Mouse (Mus musculus) CH12.LX (cell line): Measurements from ENCODE around the gene Espn. TPM values are rescaled to one million over a fixed set of nuclear protein-coding genes. Genes with fewer than 3 reads are reported as not detected.

ENCODE experiments used
- DNase-seq: peaks from one replicate; pipeline ENCODE4 v3.0.0-alpha.2; 2013; ENCODE audit errors: extremely low read depth
- H3K27ac ChIP-seq: 2 replicates; pipeline ENCODE4 v1.5.1; 2012; ENCODE audit warnings: low read depth, mild to moderate bottlenecking, control low read depth, moderate library complexity; ENCODE audit not compliant: insufficient read depth
- H3K27me3 ChIP-seq: replicated peaks from 2 replicates; pipeline ENCODE3; 2012; ENCODE audit warnings: inconsistent platforms
- H3K36me3 ChIP-seq, 2 experiments: replicated peaks in 1 of 2; 2 replicates each; pipeline versions ENCODE3 to v1.6.1; 2012; ENCODE audit warnings: inconsistent platforms in 1 of 2, low read length in 1 of 2, mild to moderate bottlenecking in 1 of 2, mixed read lengths in 1 of 2, moderate library complexity in 1 of 2; ENCODE audit not compliant: control insufficient read depth in 1 of 2, insufficient read depth in 1 of 2
- H3K4me1 ChIP-seq, 2 experiments: 2 replicates each; pipeline ENCODE4 v1.6.1; 2012; ENCODE audit warnings: inconsistent platforms in 1 of 2, moderate library complexity in 1 of 2; ENCODE audit not compliant: insufficient read depth in 2 of 2, control insufficient read depth in 1 of 2
- H3K4me2 ChIP-seq: 2 replicates; pipeline ENCODE4 v1.6.1; 2012; ENCODE audit warnings: low read depth, mild to moderate bottlenecking, control low read depth; ENCODE audit not compliant: poor library complexity, insufficient read depth, severe bottlenecking
- H3K4me3 ChIP-seq, 3 experiments: fragments of 150-350 bp in 1 of 3; sonication (generic) in 1 of 3; replicated peaks in 1 of 3; 2 replicates each; pipeline versions ENCODE3 to v1.5.1; 2011 to 2012; ENCODE audit warnings: low read depth in 2 of 3, low read length in 2 of 3, mild to moderate bottlenecking in 2 of 3, moderate library complexity in 2 of 3, control low read depth in 1 of 3, improper control_type of control experiment in 1 of 3, inconsistent platforms in 1 of 3, mixed read lengths in 1 of 3; ENCODE audit not compliant: poor library complexity in 1 of 3
- H3K79me2 ChIP-seq: replicated peaks from 2 replicates; pipeline ENCODE4 v1.6.1; 2012; ENCODE audit warnings: mild to moderate bottlenecking, moderate library complexity; ENCODE audit not compliant: control insufficient read depth, poor library complexity, insufficient read depth, severe bottlenecking; ENCODE audit errors: extremely low read depth
- H3K9ac ChIP-seq: 2 replicates; pipeline ENCODE4 v1.6.1; 2012; ENCODE audit warnings: low read depth, mild to moderate bottlenecking, control low read depth, moderate library complexity; ENCODE audit not compliant: insufficient read depth
- H3K9me3 ChIP-seq: replicated peaks from 2 replicates; pipeline ENCODE3; 2012; ENCODE audit warnings: low read length, inconsistent platforms, mixed read lengths
- CHD1 ChIP-seq: IDR thresholded peaks from 2 replicates; pipeline ENCODE4 v1.6.1; 2012; ENCODE audit warnings: low read depth, low read length, improper control_type of control experiment, inconsistent platforms
- CTCF ChIP-seq, 2 experiments: IDR thresholded peaks in 1 of 2; conservative IDR thresholded peaks in 1 of 2; 2 replicates each; pipeline ENCODE4 v1.5.1; 2011 to 2012; ENCODE audit warnings: low read depth in 2 of 2, low read length in 2 of 2, improper control_type of control experiment in 1 of 2, inconsistent platforms in 1 of 2, mild to moderate bottlenecking in 1 of 2, moderate library complexity in 1 of 2
- GABPA ChIP-seq: IDR thresholded peaks from 2 replicates; pipeline ENCODE4 v1.6.1; 2012; ENCODE audit warnings: low read depth, low read length, improper control_type of control experiment, inconsistent platforms; ENCODE audit not compliant: insufficient replicate concordance
- IRF4 ChIP-seq: IDR thresholded peaks from 2 replicates; pipeline ENCODE4 v1.6.1; 2014; ENCODE audit warnings: low read depth, mild to moderate bottlenecking, inconsistent platforms, low read length, improper control_type of control experiment
- JUN ChIP-seq: IDR thresholded peaks from 2 replicates; pipeline ENCODE4 v1.6.1; 2011; ENCODE audit warnings: low read depth, mild to moderate bottlenecking, low read length, improper control_type of control experiment, moderate library complexity; ENCODE audit not compliant: insufficient read depth
- JUND ChIP-seq: conservative IDR thresholded peaks from 2 replicates; pipeline ENCODE4 v1.6.1; 2011; ENCODE audit warnings: low read depth, low read length, improper control_type of control experiment
- MAX ChIP-seq: IDR thresholded peaks from 2 replicates; pipeline ENCODE4 v1.6.1; 2011; ENCODE audit warnings: low read length, improper control_type of control experiment
- MAZ ChIP-seq: IDR thresholded peaks from 2 replicates; pipeline ENCODE4 v1.6.1; 2012; ENCODE audit warnings: low read depth, mild to moderate bottlenecking, inconsistent platforms, low read length, improper control_type of control experiment, moderate library complexity
- MYC ChIP-seq: IDR thresholded peaks from 2 replicates; pipeline ENCODE4 v1.6.1; 2011; ENCODE audit warnings: low read depth, mild to moderate bottlenecking, improper control_type of control experiment, low read length
- NELFE ChIP-seq: IDR thresholded peaks from 2 replicates; pipeline ENCODE4 v1.6.1; 2011; ENCODE audit warnings: low read depth, low read length, improper control_type of control experiment
- NRF1 ChIP-seq: IDR thresholded peaks from 2 replicates; pipeline ENCODE4 v1.6.1; 2014; ENCODE audit warnings: low read depth, mild to moderate bottlenecking, inconsistent platforms, low read length, improper control_type of control experiment, moderate library complexity
- RAD21 ChIP-seq: IDR thresholded peaks from 2 replicates; pipeline ENCODE4 v1.6.1; 2011; ENCODE audit warnings: low read depth, mild to moderate bottlenecking, low read length, improper control_type of control experiment, moderate library complexity
- SMC3 ChIP-seq: IDR thresholded peaks from 2 replicates; pipeline ENCODE4 v1.6.1; 2011; ENCODE audit warnings: low read depth, low read length, improper control_type of control experiment
- TCF12 ChIP-seq: IDR thresholded peaks from 2 replicates; pipeline ENCODE4 v1.6.1; 2014; ENCODE audit warnings: low read depth, mild to moderate bottlenecking, inconsistent platforms, low read length, improper control_type of control experiment
- UBTF ChIP-seq: IDR thresholded peaks from 2 replicates; pipeline ENCODE4 v1.6.1; 2012; ENCODE audit warnings: low read depth, mild to moderate bottlenecking, inconsistent platforms, low read length, improper control_type of control experiment, moderate library complexity
- ZC3H11A ChIP-seq: IDR thresholded peaks from 2 replicates; pipeline ENCODE4 v1.6.1; 2012; ENCODE audit warnings: low read depth, mild to moderate bottlenecking, inconsistent platforms, low read length, improper control_type of control experiment
- ZKSCAN1 ChIP-seq: IDR thresholded peaks from 2 replicates; pipeline ENCODE4 v1.6.1; 2012; ENCODE audit warnings: low read depth, inconsistent platforms, low read length, improper control_type of control experiment, borderline replicate concordance
- ZMIZ1 ChIP-seq: IDR thresholded peaks from 2 replicates; pipeline ENCODE4 v1.6.1; 2012; ENCODE audit warnings: low read depth, mild to moderate bottlenecking, inconsistent platforms, low read length, improper control_type of control experiment
- dilution Hi-C: fragments of 300-500 bp; cut with MboI; formaldehyde crosslinking; loops from 2 replicates; pipeline ENCODE4 v1.14.3; 2020; ENCODE audit warnings: low sequenced_read_pairs; ENCODE audit not compliant: extremely low pct_unique_long_range_greater_than_20kb, extremely low pct_ligation_motif_present
- in situ Hi-C: fragments of 300-500 bp; cut with MboI; formaldehyde crosslinking; loops from 3 replicates; pipeline ENCODE4 v1.14.3; 2019; ENCODE audit warnings: low sequenced_read_pairs, low pct_ligation_motif_present, low pct_unique_long_range_greater_than_20kb, mixed read lengths
- polyA plus RNA-seq: library from polyadenylated mRNA; unstranded; fragments of >175 nt; gene quantifications from 2 replicates; pipeline ENCODE4 v1.2.1, GENCODE M21; 2012; ENCODE audit warnings: low read depth; ENCODE audit not compliant: insufficient read length
- total RNA-seq, 2 experiments: library from RNA; depleted of rRNA; stranded (reverse); fragments of 300-350 nt in 1 of 2; fragments of >200 nt in 1 of 2; gene quantifications; 2 replicates each; pipeline ENCODE4 v1.2.3; 2012 to 2014

Espn gene
- total and polyA plus RNA-seq, 3 experiments = 0.25 TPM; not detected in 2

DNA sequence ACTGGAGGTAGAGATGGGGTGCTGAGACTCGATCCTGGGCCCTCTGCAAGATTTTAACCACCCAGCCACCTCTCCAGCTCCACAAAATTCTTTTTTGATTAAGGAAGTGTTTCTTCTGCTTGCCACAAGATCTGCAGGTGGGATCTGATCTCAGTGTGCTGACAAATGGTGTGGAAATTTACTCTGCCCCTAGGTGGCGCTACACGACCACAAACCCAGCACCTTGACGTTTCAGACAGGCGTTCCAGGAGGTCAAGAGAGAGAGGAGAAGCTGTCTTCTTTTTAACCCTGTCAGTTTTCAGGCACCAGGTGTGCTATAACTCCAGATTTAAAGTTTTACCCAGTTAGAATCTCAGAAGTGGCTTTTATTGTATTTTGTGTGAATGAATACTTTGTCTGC is 20.9 kb upstream of the Espn start:
- Histone ChIP-seq H3K4me3 (no peak overlapping the region), H3K27me3 (peaks cover 17% of the 10 kb centered on the region), H3K79me2 (no peaks in the 10 kb centered on the region), H3K4me2 (no peak overlapping the region), H3K36me3 (no peaks in the 10 kb centered on the region), H3K9me3 (peaks cover 11% of the 10 kb centered on the region), H3K9ac (no peak overlapping the region), H3K27ac (no peak overlapping the region), H3K4me1 (peaks cover 0 to 10% of the 10 kb centered on the region in 2 experiments; a peak in 3 of 4 replicates)
- dilution Hi-C loops (no loop called here), in situ Hi-C loops (loop anchor here (5.0 to 10.0 kb wide), 2 partner anchors 119 to 262 kb away; partner anchors contain the start of gene Hes3)
- DNase-seq = peak; percentile 76
- peak; percentile 39 for TF ChIP-seq ZC3H11A
- TF ChIP-seq NELFE = peak; percentile 21; the same call in 1 of the 2 replicates
- no peak for TF ChIP-seq JUN
- TF ChIP-seq SMC3 = peak; percentile 70
- TF ChIP-seq GABPA = no peak
- no peak for TF ChIP-seq ZKSCAN1
- no peak for TF ChIP-seq ZMIZ1
- no peak for TF ChIP-seq MAZ
- 0 out of 2 replicates have a peak, but pooled peaks have one; percentile 22 for TF ChIP-seq TCF12
- peak; percentile 99 for TF ChIP-seq RAD21
- peak; percentile 76 to 97 for TF ChIP-seq CTCF (conservative IDR thresholded peaks at IDR 0.05 in 1 of 2, IDR thresholded peaks at IDR 0.05 in 1 of 2; ENCODE audit: low read depth in 2 of 2, low read length in 2 of 2)
- no peak for TF ChIP-seq CHD1
- TF ChIP-seq MYC = peak; percentile 44; the same call in 1 of the 2 replicates
- TF ChIP-seq MAX = peak; percentile 32; the same call in 1 of the 2 replicates
- 0 out of 2 replicates have a peak, but pooled peaks have one; percentile 42 for TF ChIP-seq IRF4
- TF ChIP-seq JUND = 0 out of 2 replicates have a peak, but pooled peaks have one; percentile 31

GRCm38 (mm10) chr4:152171543-152171942 is 19.4 kb upstream of the Espn start:
- no peak overlapping the region for H3K4me3 ChIP-seq
- dilution Hi-C loops = no loop called here
- peaks cover 0 to 2% of the 10 kb centered on the region in 2 experiments; a peak in 1 of 4 replicates for H3K4me1 ChIP-seq
- peaks cover 17% of the 10 kb centered on the region for H3K27me3 ChIP-seq
- no peak overlapping the region for H3K4me2 ChIP-seq
- H3K79me2 ChIP-seq = no peaks in the 10 kb centered on the region
- no peak for TF ChIP-seq CHD1
- TF ChIP-seq UBTF = no peak
- no peak for TF ChIP-seq NRF1
- TF ChIP-seq CTCF (conservative IDR thresholded peaks at IDR 0.05 in 1 of 2, IDR thresholded peaks at IDR 0.05 in 1 of 2; ENCODE audit: low read depth in 2 of 2, low read length in 2 of 2) = peak; percentile 10 to 33; a peak in 2 of 4 replicates
- TF ChIP-seq TCF12 = no peak
- TF ChIP-seq ZKSCAN1 = no peak
- TF ChIP-seq, all 38 proteins: peak for 1
- Histone ChIP-seq H3K27ac (no peak overlapping the region), H3K36me3 (no peaks in the 10 kb centered on the region), H3K9ac (no peak overlapping the region), H3K9me3 (peaks cover 11% of the 10 kb centered on the region)
- no peak for DNase-seq
- in situ Hi-C loops = loop anchor here (5.0 to 10.0 kb wide), 2 partner anchors 121 to 263 kb away; partner anchors contain the start of gene Hes3
